Mouse (Mus musculus): ENCODE results near the gene Nnat. TPM values are rescaled to one million over a fixed set of nuclear protein-coding genes. Genes with fewer than 3 reads are reported as not detected.
A peak's percentile ranks its signal among the peaks of the same experiment; 100 is the strongest.
"Not testable (repeated sequence)": the region's sequence is repeated elsewhere in the genome, so short reads cannot be mapped to it uniquely, and the experiment has no call there.

The Nnat gene
- total RNA-seq, 2 experiments from 2014 or later: 234 to 293 TPM

GRCm38 (mm10) chr2:157571224-157571832 is 11.4 kb downstream of the Nnat start, which contains the start of gene Blcap:
Gene Blcap, minus strand, starts transcription at chr2:157571274.
- peak; percentile 54 to 74 for DNase-seq (ENCODE audit: low spot score in 2 of 2)
- intact Hi-C loops (cut with DNase I): loop anchor here (1.0 to 2.0 kb wide), 2 partner anchors 113 to 284 kb away; no protein-coding TSS in a partner anchor

- intact Hi-C loops (cut with DNase I): loop anchor here (2.0 kb wide), 2 partner anchors 230 to 280 kb away; no protein-coding TSS in a partner anchor
- no peak for DNase-seq (ENCODE audit: low spot score in 2 of 2)
Measured at GRCm38 (mm10) chr2:157572786-157573185, 12.9 kb downstream of the Nnat start.

- DNase-seq (ENCODE audit: low spot score in 2 of 2); intact Hi-C loops (cut with DNase I): not testable (repeated sequence)
Measured at GRCm38 (mm10) chr2:157585351-157585750, 25.5 kb downstream of the Nnat start.

GRCm38 (mm10) chr2:157596876-157597566 is 37.1 kb downstream of the Nnat start:
- intact Hi-C loops (cut with DNase I): no loop called here

GRCm38 (mm10) chr2:157601435-157601839 is 41.6 kb downstream of the Nnat start:
- no peak for DNase-seq (ENCODE audit: low spot score in 2 of 2)
- intact Hi-C loops (cut with DNase I): no loop called here

More at GRCm38 (mm10) chr2:157596876-157597566, 37.1 kb downstream of the Nnat start:
- DNase-seq (ENCODE audit: low spot score in 2 of 2): no peak

GRCm38 (mm10) chr2:157605025-157605675 is 45.3 kb downstream of the Nnat start:
- intact Hi-C loops (cut with DNase I): loop anchor here (1.0 to 2.0 kb wide), 2 partner anchors 600 to 739 kb away; no protein-coding TSS in a partner anchor
- peak; percentile 76 to 78 for DNase-seq (ENCODE audit: low spot score in 2 of 2)

GRCm38 (mm10) chr2:157607542-157608236 is 47.8 kb downstream of the Nnat start:
- DNase-seq (ENCODE audit: low spot score in 2 of 2): no peak
- intact Hi-C loops (cut with DNase I): no loop called here

GRCm38 (mm10) chr2:157611735-157612134 is 51.9 kb downstream of the Nnat start:
- no peak for DNase-seq (ENCODE audit: low spot score in 2 of 2)
- intact Hi-C loops (cut with DNase I): loop anchor here (2.0 kb wide), 1 partner anchor 17 kb away; no protein-coding TSS in a partner anchor

Small RNA genes within 50 kb of the gene (microRNA-seq; reads per million reads assigned to microRNA genes)
- gene Gm23134: 1.0 to 1.5 reads per million in 2 experiments

Other genes with a start within 250 kb of the Nnat start
- not detected for gene Ghrh, start 212.6 kb upstream of the Nnat start, total RNA-seq (2021)
- 10 to 100 TPM; 64.8 to 65.6 TPM for gene Manbal, start 192.5 kb upstream of the Nnat start, total RNA-seq (2021)
- gene Src, start 141.6 kb upstream of the Nnat start, total RNA-seq (2021): 100 to 1,000 TPM; 116 to 137 TPM
- 100 to 1,000 TPM; 111 to 112 TPM for gene Blcap, start 11.2 kb downstream of the Nnat start, total RNA-seq (2021)
- 10 to 100 TPM; 29.1 to 29.4 TPM for gene Ctnnbl1, start 177.3 kb downstream of the Nnat start, total RNA-seq (2021)

Measured in left cerebral cortex, postnatal 25 days (tissue).